Mouse (Mus musculus) adrenal gland, postnatal 4 days (tissue): ENCODE results near the gene Sap30. TPM values are rescaled to one million over a fixed set of nuclear protein-coding genes. Genes with fewer than 3 reads are reported as not detected.
"Not testable (repeated sequence)": the region's sequence is repeated elsewhere in the genome, so short reads cannot be mapped to it uniquely, and the experiment has no call there.

Experiments used
- DNase-seq, 2 experiments: peaks; one replicate each; pipeline ENCODE4 v3.0.0; 2021 to 2022; ENCODE audit warnings: low spot score in 2 of 2, mixed read lengths in 2 of 2
- long read RNA-seq, 2 experiments: library from polyadenylated mRNA; stranded (forward); transcript quantifications; one replicate each; pipeline ENCODE4 v2.0.0; 2021
- total RNA-seq, 2 experiments: library from RNA; stranded (reverse); gene quantifications; 2 replicates each; pipeline ENCODE4 v1.2.3; 2021

The Sap30 gene
- total RNA-seq, result 10 to 100 TPM; 15.6 to 15.9 TPM
- long read RNA-seq, experiment 1, transcript Sap30-201 (4 exons, 1,178 nt), result major isoform, 19 of 21 reads
- long read RNA-seq, experiment 1, partial matches to known transcripts, result 0 of 21 reads
- long read RNA-seq, experiment 1, other reads (novel, unspliced or antisense), result 2 of 21 reads
- long read RNA-seq, experiment 2, transcript Sap30-201 (4 exons, 1,178 nt), result major isoform, 26 of 31 reads
- long read RNA-seq, experiment 2, partial matches to known transcripts, result 5 of 31 reads
- long read RNA-seq, experiment 2, other reads (novel, unspliced or antisense), result 0 of 31 reads

GRCm38 (mm10) chr8:57487441-57488155 lies at the start of gene Sap30:
Gene Sap30 (minus strand): TSS chr8:57487860.
- DNase-seq, result peak; percentile 91 to 97

GRCm38 (mm10) chr8:57536167-57536566 lies 48.5 kb upstream of the Sap30 start:
- DNase-seq, result no peak

GRCm38 (mm10) chr8:57534495-57534894 lies 46.8 kb upstream of the Sap30 start:
- DNase-seq, result no peak

- DNase-seq, result no peak
Measured at GRCm38 (mm10) chr8:57533106-57533505, 45.4 kb upstream of the Sap30 start.

- no peak for DNase-seq
Measured at GRCm38 (mm10) chr8:57532223-57532622, 44.6 kb upstream of the Sap30 start.

- DNase-seq, result peak; percentile 24 to 63
Measured at GRCm38 (mm10) chr8:57530666-57531349, 43.1 kb upstream of the Sap30 start.

- no peak for DNase-seq
Measured at GRCm38 (mm10) chr8:57530238-57530637, 42.6 kb upstream of the Sap30 start.

GRCm38 (mm10) chr8:57528036-57528435 lies 40.4 kb upstream of the Sap30 start:
- no peak for DNase-seq

- no peak for DNase-seq
Measured at GRCm38 (mm10) chr8:57520186-57520786, 32.6 kb upstream of the Sap30 start.

- no peak for DNase-seq
Measured at GRCm38 (mm10) chr8:57517723-57518122, 30.1 kb upstream of the Sap30 start.

- not testable (repeated sequence) for DNase-seq
Measured at GRCm38 (mm10) chr8:57516685-57517084, 29.0 kb upstream of the Sap30 start.

- not testable (repeated sequence) for DNase-seq
Measured at GRCm38 (mm10) chr8:57513178-57513661, 25.6 kb upstream of the Sap30 start.

GRCm38 (mm10) chr8:57512141-57513056 lies 24.7 kb upstream of the Sap30 start:
- DNase-seq, result no peak

- peak; percentile 98 to 100 for DNase-seq
Measured at GRCm38 (mm10) chr8:57511316-57512118, 23.9 kb upstream of the Sap30 start, which contains the start of gene Hmgb2. Gene Hmgb2 (plus strand): TSS chr8:57511907.

- DNase-seq, result peak in 1 of 2 experiments; percentile 18
Measured at GRCm38 (mm10) chr8:57510791-57511315, 23.2 kb upstream of the Sap30 start.

GRCm38 (mm10) chr8:57508657-57509056 lies 21.0 kb upstream of the Sap30 start:
- DNase-seq, result no peak

GRCm38 (mm10) chr8:57507556-57508063 lies 19.9 kb upstream of the Sap30 start:
- no peak for DNase-seq

GRCm38 (mm10) chr8:57505500-57505899 lies 17.8 kb upstream of the Sap30 start:
- DNase-seq, result not testable (repeated sequence)

GRCm38 (mm10) chr8:57503641-57504040 lies 16.0 kb upstream of the Sap30 start:
- DNase-seq, result peak in 1 of 2 experiments; percentile 56
